Mouse (Mus musculus): ENCODE measurements around the gene Ttll11. TPM values are rescaled to one million over a fixed set of nuclear protein-coding genes. Genes with fewer than 3 reads are reported as not detected.

The Ttll11 gene
- total RNA-seq, 1 experiment from 2014 or later = 0.55 TPM

- ATAC-seq (replicated peaks; ENCODE audit: low read depth, poor library complexity, severe bottlenecking) = no peak
These were observed 264.2 kb downstream of the Ttll11 start for GRCm38 (mm10) chr2:35715485-35715884.

GRCm38 (mm10) chr2:35714742-35715167 lies 265.0 kb downstream of the Ttll11 start:
- ATAC-seq (replicated peaks; ENCODE audit: low read depth, poor library complexity, severe bottlenecking) = no peak

DNA sequence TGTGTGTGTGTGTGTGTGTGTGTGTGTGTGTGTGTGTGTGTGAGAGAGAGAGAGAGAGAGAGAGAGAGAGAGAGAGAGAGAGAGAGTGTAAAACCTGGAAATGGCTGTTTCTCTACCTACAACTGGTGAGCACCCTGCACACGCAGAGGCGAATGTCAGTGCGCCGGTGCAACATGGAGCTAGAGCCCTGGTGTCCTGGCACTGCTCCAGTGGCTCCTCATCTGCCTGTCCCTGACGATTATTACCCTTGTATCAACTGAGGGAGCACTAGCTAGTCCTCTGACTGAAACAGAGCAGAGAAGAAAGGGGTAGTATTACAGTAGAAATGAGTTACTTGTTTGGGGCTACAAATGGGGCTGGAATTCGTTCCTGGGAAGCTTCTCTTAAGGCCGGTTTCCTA lies 266.3 kb downstream of the Ttll11 start:
- no peak for ATAC-seq (replicated peaks; ENCODE audit: low read depth, poor library complexity, severe bottlenecking)

DNA sequence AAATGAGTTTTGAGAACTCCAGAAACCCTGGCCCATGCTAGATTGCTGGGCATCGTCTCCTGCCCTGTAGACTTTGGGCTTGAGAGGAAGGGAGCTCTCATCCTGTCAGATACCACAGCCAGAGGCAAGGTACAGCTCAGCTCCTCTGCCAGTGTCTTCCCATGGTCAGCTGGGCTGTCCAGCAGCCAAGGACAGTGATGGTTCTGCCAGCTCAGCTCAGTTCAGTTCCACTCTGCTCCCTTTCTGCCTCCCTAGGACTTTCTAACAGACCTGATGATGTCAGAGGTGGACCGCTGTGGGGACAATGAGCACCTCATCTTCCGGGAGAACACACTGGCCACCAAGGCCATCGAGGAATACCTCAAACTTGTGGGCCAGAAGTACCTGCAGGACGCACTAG lies 267.1 kb downstream of the Ttll11 start:
- no peak for ATAC-seq (replicated peaks; ENCODE audit: low read depth, poor library complexity, severe bottlenecking)

- ATAC-seq (replicated peaks; ENCODE audit: low read depth, poor library complexity, severe bottlenecking) = no peak
These were observed 276.5 kb downstream of the Ttll11 start for GRCm38 (mm10) chr2:35703241-35703640.

DNA sequence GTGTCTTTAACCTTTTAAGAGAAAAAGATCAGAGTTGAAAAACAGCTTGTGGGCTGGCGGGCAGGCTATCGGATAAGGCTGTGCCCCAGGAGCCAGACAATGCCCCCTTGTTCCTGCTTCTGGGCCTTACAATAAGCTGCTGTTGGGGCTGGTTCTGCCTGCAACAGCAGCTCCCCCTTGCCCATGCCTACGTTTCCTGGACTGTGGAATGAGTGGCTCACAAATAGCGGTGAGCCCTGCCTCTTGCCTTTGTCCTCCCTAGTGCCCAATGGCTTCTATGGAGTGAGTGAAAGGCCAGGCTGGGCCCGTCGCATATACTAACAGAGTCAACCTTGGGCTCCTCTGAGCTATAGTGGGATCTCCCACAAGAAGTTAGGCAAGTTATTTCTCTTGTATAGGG lies 277.1 kb downstream of the Ttll11 start:
- ATAC-seq (replicated peaks; ENCODE audit: low read depth, poor library complexity, severe bottlenecking) = no peak

GRCm38 (mm10) chr2:35702001-35702400 lies 277.7 kb downstream of the Ttll11 start:
- no peak for ATAC-seq (replicated peaks; ENCODE audit: low read depth, poor library complexity, severe bottlenecking)

Other genes with a start within 250 kb of the Ttll11 start
- gene Ndufa8, start 69.5 kb upstream of the Ttll11 start, total RNA-seq (2017) = 50.7 and 59.9 TPM in 2 replicates
- gene Morn5, start 69.5 kb upstream of the Ttll11 start, total RNA-seq (2017) = not detected in 2 replicates
- not detected in 2 replicates for gene Lhx6, start 125.5 kb upstream of the Ttll11 start, total RNA-seq (2017)
- gene Mrrf, start 156.5 kb upstream of the Ttll11 start, total RNA-seq (2017) = 64.8 and 98.7 TPM in 2 replicates
- 22.5 and 24.3 TPM in 2 replicates for gene Rbm18, start 156.9 kb upstream of the Ttll11 start, total RNA-seq (2017)

Measured in common myeloid progenitor, adult 5-6 weeks (primary cell).